Mouse (Mus musculus) brain, embryonic 18.5 days (tissue): Measurements from ENCODE around the gene Zfp1.
A peak's percentile ranks its signal among the peaks of the same experiment; 100 is the strongest.

Source experiments
- DNase-seq: peaks from one replicate; pipeline ENCODE4 v3.0.0-alpha.2; 2012; ENCODE audit warnings: low read depth, low spot score

The Zfp1 gene

GRCm38 (mm10) chr8:111643264-111644141 lies at the start of gene Zfp1:
Gene Zfp1 (plus strand): TSS chr8:111643401.
- DNase-seq, result peak; percentile 90

- DNase-seq, result no peak
These were observed 49.0 kb upstream of the Zfp1 start for GRCm38 (mm10) chr8:111594044-111594840.

GRCm38 (mm10) chr8:111594951-111595350 lies 48.2 kb upstream of the Zfp1 start:
- DNase-seq, result no peak

GRCm38 (mm10) chr8:111595712-111596484 lies 47.3 kb upstream of the Zfp1 start:
- DNase-seq, result no peak

- DNase-seq, result no peak
These were observed 46.7 kb upstream of the Zfp1 start for GRCm38 (mm10) chr8:111596485-111596821.

- no peak for DNase-seq
These were observed 45.9 kb upstream of the Zfp1 start for GRCm38 (mm10) chr8:111597310-111597709.

GRCm38 (mm10) chr8:111599707-111600444 lies 43.3 kb upstream of the Zfp1 start:
- no peak for DNase-seq

- DNase-seq, result no peak
These were observed 41.2 kb upstream of the Zfp1 start for GRCm38 (mm10) chr8:111602050-111602449.

- DNase-seq, result no peak
These were observed 38.2 kb upstream of the Zfp1 start for GRCm38 (mm10) chr8:111604986-111605385.

GRCm38 (mm10) chr8:111606961-111607360 lies 36.2 kb upstream of the Zfp1 start:
- DNase-seq, result no peak

GRCm38 (mm10) chr8:111607414-111607813 lies 35.8 kb upstream of the Zfp1 start:
- DNase-seq, result no peak

- no peak for DNase-seq
These were observed 30.0 kb upstream of the Zfp1 start for GRCm38 (mm10) chr8:111613181-111613580.

GRCm38 (mm10) chr8:111614786-111615701 lies 28.2 kb upstream of the Zfp1 start:
- no peak for DNase-seq

- DNase-seq, result no peak
These were observed 25.4 kb upstream of the Zfp1 start for GRCm38 (mm10) chr8:111617812-111618211.

- no peak for DNase-seq
These were observed 24.9 kb upstream of the Zfp1 start for GRCm38 (mm10) chr8:111618273-111618672.

GRCm38 (mm10) chr8:111619936-111620335 lies 23.3 kb upstream of the Zfp1 start:
- DNase-seq, result no peak

- no peak for DNase-seq
These were observed 21.1 kb upstream of the Zfp1 start for GRCm38 (mm10) chr8:111622104-111622503.

- no peak for DNase-seq
These were observed 20.6 kb upstream of the Zfp1 start for GRCm38 (mm10) chr8:111622553-111622952.

- no peak for DNase-seq
These were observed 18.9 kb upstream of the Zfp1 start for GRCm38 (mm10) chr8:111624081-111624852.
